Mouse (Mus musculus): Measurements from ENCODE around the gene Itch.

GRCm38 (mm10) chr2:155100796-155101259, 32.5 kb upstream of the Itch start:
- TF ChIP-seq CTCF (IDR thresholded peaks at IDR 0.05; ENCODE audit: low read depth) (no peak), EP300 (IDR thresholded peaks at IDR 0.05; ENCODE audit: low read depth) (no peak)

Measured in liver, embryonic 14.5 days (tissue).